Mouse (Mus musculus) gastrocnemius, postnatal 14 days (tissue): Measurements from ENCODE around the gene Tom1l2. TPM values are rescaled to one million over a fixed set of nuclear protein-coding genes. Genes with fewer than 3 reads are reported as not detected.
A peak's percentile ranks its signal among the peaks of the same experiment; 100 is the strongest.

ENCODE experiments used
- DNase-seq: peaks from one replicate; pipeline ENCODE4 v3.0.0; 2021; ENCODE audit warnings: mixed read lengths
- intact Hi-C: fragments of 180-260 bp; cut with DNase I; formaldehyde crosslinking; loops from one replicate; pipeline ENCODE4 v1.15.1; 2025; ENCODE audit warnings: low total_unique reads
- total RNA-seq, 2 experiments: library from RNA; stranded (reverse); gene quantifications; 2 replicates each; pipeline ENCODE4 v1.2.3; 2021

Tom1l2 gene
- total RNA-seq, 2 experiments from 2014 or later = 42.1 to 50.2 TPM

DNA sequence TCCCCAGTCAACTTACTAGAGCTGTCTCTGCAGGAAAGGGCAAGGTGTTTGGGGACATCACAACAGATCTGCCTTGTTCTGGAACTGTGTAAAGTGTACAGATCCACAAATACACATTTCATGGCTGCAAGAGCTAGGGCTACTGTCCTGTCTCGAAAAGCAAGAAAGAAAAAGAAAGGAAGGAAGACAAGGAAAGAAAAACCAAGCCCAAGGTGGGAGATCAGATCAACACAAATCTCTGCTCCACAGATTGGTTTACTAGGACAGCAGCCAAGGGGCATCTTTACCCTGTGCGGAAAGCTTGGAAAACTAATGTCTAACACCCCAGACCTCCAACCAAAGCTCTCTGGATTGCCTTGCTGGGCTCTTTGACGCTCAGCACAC is 130.6 kb downstream of the Tom1l2 start:
- DNase-seq = no peak
- intact Hi-C loops = no loop called here

DNA sequence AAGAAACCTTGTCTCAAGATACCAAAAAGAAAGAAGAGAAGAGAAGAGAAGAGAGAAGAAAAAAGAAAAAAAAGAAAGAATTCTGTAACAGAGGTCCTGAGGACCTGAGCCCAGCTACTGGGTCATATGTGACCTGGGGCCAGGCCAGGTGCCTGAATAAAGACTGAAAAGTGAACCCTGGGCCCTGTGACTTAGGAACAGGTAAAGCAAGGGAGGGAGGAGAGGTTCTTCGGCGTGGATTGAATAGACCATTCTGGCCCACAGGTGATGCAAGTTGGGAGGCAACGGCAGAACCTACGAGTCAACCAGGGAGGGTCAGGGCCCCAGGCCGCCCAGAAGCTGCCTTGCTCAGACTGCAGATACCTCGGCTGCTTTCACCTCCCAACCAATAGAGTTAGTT is 131.3 kb downstream of the Tom1l2 start:
- intact Hi-C loops = no loop called here
- no peak for DNase-seq

DNA sequence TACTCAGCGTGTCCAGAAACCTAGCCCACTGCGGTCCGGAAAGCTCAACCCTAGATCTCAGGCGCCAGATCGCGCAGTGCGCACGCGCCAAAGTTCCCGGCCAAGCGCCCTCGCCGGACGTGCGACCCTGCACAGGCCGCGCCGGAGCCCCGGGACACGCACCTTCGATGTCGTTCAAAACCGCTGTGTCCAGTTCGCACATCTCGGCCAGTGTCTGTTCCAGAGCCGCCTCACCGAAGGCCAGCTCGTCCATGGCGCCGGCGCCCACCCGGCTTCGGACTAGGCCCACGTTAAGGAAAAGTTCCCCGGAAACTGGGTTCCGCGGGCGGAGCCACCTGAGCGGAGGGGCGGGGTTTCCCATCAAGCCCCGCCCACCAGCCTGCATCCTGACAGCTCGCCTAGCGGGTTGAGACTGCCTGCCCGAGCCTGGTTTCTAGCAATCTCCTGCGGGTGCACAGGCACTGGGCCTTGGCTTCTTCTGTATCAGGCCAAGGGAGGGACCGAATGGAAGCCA is 132.4 kb downstream of the Tom1l2 start:
- intact Hi-C loops = no loop called here
- DNase-seq = peak; percentile 90

DNA sequence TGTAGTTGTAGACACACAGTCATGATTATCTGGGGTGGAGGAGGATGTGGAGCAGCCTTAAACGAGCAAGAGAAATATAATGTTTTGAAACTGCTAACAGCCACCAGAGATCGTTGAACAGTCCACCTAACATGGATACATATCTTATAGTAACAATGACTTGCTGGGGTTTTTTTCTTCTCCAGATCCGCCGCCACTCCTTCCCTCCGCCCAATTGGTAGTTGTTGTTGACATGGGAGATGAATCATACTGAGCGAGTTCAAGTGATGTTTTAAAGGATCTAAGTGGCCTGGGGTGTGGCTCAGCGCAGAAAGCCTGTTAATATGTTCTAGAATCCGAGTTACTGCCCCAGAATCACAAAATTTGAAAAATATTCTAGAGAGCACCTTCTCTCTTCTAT is 133.1 kb downstream of the Tom1l2 start:
- intact Hi-C loops = no loop called here
- DNase-seq = no peak

DNA sequence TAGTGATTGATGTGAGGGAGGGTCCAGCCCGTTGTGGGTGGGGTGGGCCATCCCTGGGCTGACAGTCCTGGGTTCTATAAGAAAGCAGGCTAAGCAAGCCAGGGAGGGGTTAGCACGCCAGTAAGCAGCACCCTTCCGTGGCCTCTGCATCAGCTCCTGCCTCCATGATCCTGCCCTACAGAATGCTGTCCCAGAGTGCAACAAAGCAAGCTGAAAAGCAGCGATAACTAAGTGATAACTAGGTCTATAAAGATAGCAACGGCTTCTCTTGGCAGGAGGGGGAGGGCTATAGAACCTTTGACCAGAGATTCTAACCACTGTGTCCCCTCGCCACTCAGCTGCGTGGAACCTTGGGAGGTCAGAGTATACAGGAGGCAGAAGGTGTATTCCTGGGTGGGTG is 135.2 kb downstream of the Tom1l2 start:
- intact Hi-C loops = no loop called here
- no peak for DNase-seq

DNA sequence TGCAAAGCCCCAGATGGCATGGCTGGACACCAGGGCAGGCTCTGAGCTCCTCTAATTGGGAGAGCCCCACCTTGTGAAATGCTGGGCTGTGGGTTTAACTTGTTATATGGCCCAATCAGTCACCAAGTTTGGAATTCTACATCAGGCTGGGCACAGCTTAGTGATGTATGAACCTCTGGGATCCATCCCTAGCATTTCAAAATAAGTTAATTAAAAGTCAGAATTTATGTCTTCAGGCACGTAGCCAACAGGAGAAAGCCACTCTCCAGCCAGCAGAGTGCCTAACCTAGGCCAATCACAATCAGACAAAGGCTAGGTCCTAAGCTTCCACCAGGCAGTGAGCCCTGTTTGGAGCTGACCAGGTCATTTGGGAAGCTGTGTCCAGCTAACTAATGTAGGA is 136.0 kb downstream of the Tom1l2 start:
- intact Hi-C loops = no loop called here
- DNase-seq = no peak

DNA sequence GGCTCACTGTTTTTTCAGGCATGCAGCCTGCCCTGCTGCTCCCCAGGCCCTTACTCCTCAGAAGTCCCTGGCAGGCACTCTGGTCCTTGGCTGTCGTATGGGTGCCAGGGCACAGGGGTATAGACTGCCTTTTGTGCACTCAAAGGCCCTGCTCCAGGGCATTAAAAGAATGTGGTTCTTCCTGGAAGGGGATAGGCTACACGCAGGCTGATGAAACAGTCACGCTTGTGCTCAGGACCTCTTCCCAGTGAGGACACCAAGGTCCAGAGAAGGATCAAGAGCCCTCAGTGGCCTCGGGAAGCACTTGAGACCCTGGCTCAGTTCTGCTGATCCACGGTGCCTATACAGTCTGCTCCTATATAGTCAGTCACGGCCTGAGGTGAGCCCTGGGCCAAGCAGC is 139.4 kb downstream of the Tom1l2 start:
- intact Hi-C loops = no loop called here
- no peak for DNase-seq

DNA sequence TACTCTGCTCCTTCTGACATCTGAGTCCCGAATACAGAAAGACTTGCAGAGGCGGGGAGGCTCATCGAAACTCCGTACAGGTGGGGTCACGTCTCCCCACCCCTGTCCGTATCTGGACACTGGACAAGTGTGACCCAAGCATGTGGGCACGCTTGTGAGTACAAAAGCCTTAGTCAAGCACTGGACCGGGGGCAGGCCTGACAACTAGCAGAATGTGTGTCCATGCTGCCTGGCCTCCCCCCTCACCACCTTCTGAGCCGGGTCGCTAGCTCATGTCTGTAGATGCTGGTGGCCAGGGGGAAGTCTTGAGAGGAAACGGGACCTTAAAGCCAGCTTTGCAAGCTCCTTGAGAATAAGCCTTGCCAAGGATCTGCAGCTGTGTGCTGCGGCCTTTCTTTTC is 140.9 kb downstream of the Tom1l2 start:
- DNase-seq = no peak
- intact Hi-C loops = no loop called here

DNA sequence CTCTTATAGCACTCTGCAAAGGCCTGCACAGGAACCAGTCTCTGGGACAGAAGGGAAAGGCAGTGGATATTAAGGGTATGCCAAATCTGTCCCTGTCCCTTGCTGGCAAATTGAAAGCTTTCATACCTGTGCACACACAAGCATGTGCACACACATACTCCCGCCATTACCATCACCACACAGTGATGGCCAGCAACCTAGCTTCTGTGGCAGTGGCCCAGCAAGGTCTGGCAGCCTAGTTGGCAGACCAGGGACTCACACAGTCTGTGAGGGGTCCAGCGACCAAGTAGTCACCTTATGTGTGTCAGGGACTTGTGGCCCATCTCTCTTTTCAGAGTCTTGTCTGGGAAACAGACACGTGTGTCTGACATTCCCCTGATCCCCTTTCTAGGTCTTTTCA is 141.6 kb downstream of the Tom1l2 start:
- intact Hi-C loops = no loop called here
- DNase-seq = no peak

DNA sequence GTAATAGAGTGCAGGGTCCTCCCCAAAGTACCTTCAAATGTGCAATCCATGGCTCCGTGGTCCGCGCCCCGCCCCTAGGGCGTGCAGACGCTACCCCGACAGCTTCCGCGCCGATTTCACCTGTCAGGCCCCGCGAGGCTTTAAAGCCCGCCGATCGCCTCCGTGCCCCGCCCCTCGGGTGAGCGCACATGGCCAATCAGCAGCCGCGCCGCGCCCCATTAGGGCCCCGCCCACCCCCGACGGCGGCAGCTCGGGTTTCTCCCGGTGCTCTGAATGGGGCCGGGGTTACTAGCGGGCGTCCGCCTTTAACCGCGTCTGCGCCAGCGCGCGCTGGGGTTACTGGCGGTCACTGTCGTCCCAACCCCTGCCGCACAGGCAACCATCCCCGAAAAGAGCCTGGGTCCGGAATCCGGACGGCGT is 142.4 kb downstream of the Tom1l2 start:
- DNase-seq = peak; percentile 96
- intact Hi-C loops = no loop called here

DNA sequence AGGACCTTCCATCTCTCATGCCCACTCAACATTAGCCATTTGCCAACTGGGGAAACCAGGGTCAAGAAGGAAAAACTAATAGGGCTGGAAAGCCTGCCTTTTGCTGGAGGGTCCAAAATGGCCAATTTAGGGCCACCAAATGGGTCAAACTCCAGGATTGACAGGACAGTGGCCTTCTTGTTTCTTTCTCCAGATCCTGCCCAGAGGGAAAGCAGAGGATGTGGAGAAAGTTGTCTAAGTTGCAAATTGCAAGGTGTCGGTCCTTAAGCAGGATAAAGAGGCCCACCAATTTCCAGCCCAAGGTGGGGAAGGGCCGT is 142.8 kb downstream of the Tom1l2 start:
- intact Hi-C loops = no loop called here

DNA sequence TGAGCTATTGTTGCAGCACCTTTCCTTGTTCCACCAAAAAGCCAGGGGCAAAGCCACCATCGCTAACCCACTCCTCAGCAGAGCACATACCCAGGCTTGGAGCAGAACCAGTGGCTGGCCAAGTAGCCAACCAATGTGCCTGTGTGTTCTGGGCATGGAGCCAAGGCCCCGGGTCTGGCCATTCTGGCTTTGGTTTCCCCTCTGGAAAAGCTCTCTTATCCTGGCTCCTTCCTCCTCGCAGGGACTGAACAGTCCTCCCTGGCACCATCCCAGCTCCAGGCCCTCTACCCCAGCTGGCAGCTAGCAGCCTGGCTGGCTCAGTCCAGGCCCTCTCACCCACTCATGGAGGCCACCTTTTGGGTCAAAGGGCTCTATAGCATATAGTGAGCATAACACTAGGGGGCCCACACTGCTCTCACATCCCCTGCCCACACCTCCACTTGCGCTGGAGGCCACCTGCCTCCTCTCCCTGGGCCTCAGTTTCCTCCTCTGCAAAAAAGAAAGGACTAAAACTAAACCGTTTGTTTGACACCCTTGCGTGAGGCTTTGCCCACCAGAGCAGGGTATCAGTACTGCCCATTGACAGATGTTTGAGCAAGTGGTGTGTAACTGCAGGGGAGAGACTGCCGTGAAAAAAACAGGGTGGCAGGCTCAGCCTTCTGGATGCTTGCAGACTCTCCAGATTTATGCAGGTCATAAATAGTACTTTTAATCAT is 143.3 kb downstream of the Tom1l2 start:
- peak; percentile 78 for DNase-seq
- intact Hi-C loops = no loop called here

More for the DNA sequence above, 142.8 kb downstream of the Tom1l2 start:
- DNase-seq = no peak

DNA sequence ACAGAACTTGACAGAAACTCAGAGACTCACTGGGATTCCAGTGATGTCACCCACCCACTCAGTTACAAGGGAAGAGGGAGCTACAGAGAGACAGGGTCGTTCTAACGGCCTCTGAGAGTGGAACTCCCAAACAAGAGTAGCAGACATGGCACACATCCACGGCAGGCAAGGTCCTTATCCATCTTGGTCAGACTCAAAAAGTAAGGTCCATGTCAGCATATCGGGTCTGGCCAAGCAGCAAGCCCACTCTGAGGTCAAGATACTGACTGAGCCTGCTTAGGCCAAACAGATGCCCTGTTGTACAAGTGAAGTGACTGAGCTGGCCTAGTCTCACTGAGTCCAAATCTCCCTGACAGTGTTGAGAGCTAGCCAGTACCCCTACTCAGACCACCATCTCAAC is 144.0 kb downstream of the Tom1l2 start:
- no peak for DNase-seq
- intact Hi-C loops = no loop called here

DNA sequence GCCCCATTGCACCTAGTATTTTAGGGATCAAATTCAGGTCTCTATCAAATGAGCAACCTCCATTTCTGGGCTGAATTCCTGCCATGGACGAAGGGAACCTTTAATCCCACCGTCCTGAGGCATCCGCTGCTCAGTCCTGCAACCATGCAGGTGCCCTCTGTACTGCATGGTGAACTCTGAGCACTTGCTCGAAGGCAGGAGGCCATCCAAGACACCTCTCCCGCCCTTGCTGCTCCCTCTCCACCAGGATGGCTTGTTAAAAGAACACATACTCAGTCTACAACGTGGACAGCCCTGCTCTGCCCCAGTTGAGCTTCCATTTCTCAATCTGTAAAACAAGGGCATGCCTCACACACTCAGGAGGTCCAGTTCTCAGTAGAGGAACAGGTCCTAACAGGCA is 144.5 kb downstream of the Tom1l2 start:
- DNase-seq = no peak
- intact Hi-C loops = no loop called here

DNA sequence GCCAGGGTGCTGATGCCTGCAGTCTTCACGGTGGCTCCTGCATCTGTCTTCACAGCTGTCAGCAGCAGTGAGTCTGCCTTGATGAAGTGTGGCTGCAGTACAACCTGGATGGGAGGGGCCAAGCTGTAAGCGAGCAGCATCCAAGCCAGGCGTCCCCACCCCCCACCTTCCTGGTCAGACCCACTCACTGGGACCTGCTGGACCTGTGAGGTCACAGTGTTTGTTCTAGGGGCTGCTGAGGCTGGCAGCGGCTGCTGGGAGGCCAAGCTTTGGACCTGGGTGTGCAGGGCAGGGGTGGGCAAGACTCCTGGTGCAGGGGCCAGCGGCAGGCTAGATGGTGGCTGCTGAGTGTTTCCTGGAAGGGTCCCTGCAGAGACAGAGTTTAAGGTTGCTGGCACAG is 146.5 kb downstream of the Tom1l2 start:
- intact Hi-C loops = no loop called here
- no peak for DNase-seq

DNA sequence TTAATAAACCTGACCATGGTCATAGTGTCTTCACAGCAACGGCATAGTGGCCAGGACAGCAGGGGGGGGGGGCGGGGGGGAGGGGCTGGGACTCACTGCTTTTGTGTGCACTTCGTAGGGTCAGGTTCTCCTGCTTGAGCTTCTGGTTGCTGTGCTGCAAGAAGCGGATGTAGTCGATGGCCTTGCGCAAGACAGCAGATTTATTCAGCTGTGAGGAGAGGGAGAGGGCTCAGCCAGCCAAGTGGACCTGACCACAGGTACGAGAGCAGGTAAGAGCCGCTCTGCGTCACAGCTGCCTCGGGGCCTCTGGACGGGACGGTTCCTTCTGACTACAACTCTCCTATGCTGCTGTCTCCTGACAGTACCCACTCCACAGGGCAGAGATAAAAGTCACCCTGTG is 147.7 kb downstream of the Tom1l2 start:
- intact Hi-C loops = no loop called here
- DNase-seq = no peak

DNA sequence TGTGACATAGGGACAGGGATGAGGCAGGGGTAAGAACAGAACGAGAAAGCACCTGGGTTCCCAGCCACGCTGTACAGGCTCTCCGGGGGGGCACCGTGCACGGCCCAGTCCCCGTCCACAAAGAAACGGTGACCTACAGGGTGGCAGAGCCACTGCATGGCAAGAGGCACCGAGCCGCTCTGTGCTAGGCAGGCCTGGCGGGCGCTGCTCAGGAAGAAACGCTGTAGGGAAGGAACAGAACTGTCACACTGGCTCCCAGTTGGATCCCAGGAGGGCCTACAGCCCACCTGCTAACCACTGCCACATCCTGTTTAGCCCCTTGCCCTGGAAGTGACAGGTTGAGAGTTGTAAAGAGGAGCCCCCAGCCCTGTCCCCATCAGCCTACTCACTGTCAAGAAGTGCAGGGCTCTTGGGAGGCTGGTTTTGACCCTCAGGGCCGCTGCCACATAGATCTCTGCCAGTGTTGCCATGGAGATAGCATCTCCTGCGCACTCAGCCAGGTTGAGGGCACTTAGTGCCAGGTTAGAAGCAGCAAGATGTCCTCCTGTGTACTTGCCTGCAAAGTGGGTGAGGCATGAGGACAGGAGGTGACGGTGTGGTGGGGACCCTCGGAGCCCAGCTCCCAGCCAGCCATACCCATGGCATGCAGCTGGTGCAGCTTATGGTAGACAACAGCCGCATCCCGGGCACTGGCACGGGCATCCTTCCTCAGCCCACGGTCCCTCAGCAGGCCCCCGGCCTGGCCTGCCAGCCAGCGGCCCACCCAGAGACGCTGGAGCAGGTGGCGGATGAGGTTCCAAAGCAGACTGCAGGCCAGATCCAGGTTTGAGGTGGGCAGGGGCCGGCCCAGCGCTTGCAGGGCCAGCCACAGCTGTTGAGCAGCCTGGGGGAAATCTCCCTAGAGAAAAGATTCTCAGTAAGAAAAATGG is 149.7 kb downstream of the Tom1l2 start:
- intact Hi-C loops = loop anchor here (5.0 kb wide), 1 partner anchor 94 kb away; no protein-coding TSS in a partner anchor
- DNase-seq = no peak

DNA sequence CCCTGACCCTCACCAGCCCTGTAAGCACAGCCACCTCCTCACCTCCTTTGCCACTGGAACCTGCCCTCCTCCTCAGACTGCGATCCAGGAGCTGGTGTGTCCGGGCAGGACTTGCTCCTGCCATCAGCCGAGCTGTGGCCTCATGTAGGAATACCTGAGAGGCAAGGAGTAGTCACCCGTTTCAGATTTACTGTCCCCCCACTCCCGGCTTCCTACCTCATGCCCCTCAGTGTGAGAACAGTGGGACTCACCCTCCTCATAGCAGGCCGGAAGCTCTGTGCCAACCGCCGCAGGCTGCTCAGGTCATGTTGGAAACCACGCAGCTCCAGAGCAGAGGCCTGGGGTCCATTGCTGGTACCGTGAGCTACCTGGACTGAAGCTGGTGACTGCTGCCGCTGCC is 152.3 kb downstream of the Tom1l2 start:
- DNase-seq = no peak
- intact Hi-C loops = loop anchor here (5.0 kb wide), 1 partner anchor 97 kb away; no protein-coding TSS in a partner anchor

DNA sequence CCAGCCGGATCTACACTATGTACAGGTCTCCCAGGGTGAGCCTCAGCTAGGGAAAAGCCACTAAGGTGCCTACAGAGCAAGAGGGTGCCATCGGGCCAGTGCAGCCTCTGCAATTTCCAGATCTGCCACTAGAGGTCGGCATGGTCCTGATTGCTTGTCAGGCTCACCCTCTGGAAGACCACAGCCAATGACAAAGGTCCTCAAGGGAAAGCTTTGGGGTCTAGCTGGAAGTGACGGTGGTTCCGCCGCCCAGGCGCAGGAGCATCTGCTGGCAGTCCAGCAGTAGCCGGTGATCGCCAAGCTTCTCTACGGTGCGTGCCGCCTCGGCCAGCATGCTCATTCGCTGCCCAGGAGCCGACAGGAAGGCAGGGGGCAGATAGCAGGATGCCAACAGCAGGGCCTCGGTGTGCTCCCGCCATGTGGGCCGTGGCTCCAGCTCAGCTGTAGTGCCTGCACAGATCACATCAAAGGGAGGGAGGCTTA is 153.0 kb downstream of the Tom1l2 start:
- peak; percentile 86 for DNase-seq
- intact Hi-C loops = loop anchor here (5.0 kb wide), 2 partner anchors 98 to 213 kb away; no protein-coding TSS in a partner anchor

DNA sequence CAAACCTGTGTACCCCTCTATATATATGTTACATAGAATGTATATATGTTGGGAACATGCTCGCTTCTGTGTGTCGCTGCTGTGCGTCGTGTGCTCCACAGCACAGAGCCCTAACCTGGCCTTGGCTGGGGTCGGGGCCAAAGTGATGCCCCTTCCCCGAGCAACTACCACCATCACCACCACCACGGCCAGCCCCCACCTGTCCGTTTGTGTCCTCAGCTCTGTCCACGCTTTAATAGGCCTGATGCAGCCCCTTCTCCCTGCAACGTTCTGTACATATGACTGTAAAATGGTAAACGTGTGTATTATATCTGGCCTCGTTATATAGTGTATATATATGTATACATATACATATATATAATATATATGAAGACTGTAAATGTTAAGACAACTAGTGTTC is 154.1 kb downstream of the Tom1l2 start:
- no peak for DNase-seq
- intact Hi-C loops = loop anchor here (5.0 kb wide), 1 partner anchor 214 kb away; no protein-coding TSS in a partner anchor
